Mouse (Mus musculus): ENCODE results near the gene Slc7a1. TPM values are rescaled to one million over a fixed set of nuclear protein-coding genes. Genes with fewer than 3 reads are reported as not detected.
"Not testable (repeated sequence)": the region's sequence is repeated elsewhere in the genome, so short reads cannot be mapped to it uniquely, and the experiment has no call there.

Gene Slc7a1
- polyA plus RNA-seq, 1 experiment from 2014 or later, result 45.2 TPM

DNA sequence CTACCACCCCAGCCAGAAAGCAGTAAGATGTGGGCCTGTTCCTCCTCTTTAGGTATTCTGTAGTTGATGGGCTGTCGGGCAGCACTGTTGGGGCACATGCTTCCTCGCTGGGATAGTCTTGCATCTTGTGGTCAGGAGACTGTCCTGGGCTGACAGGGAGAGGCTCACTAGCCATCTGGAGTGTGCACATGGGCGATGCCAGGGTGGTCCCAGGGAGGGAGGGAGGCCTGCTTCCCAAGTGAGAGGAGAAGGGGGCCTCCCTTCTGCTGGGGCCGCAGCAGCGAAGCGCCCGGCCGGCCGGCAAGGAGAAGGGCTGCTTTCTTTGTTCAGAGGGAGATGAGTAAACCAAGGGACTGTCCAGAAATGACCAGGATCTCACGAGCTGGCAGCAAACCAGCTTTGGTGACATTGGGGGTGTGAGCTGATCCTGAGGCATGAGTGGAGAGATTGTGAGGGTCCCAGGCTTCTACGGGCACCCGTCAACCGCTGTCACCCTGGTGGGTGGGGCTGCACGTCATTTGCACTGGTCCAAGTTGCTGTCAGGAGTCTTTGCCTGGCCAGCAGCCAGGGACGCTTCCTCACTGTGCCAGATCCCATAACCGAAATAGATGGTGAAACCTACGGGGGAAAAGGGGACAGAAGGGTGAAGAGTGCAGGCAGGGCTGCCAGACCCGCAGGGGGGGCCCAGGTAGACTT is 67.6 kb downstream of the Slc7a1 start:
- ATAC-seq (replicated peaks), result peak; percentile 28
- H3K4me1 ChIP-seq, result no peaks in the 10 kb centered on the region
- no peaks in the 10 kb centered on the region for H3K36me3 ChIP-seq (replicated peaks)
- WGBS, result 85% methylated on average over 18 of the region's 18 CpGs
- no peak overlapping the region for H3K27ac ChIP-seq
- H3K9me3 ChIP-seq, result no peaks in the 10 kb centered on the region
- no peak overlapping the region for H3K9ac ChIP-seq
- H3K27me3 ChIP-seq (replicated peaks), result no peaks in the 10 kb centered on the region
- H3K4me3 ChIP-seq, result no peak overlapping the region
- H3K4me2 ChIP-seq, result no peak overlapping the region

DNA sequence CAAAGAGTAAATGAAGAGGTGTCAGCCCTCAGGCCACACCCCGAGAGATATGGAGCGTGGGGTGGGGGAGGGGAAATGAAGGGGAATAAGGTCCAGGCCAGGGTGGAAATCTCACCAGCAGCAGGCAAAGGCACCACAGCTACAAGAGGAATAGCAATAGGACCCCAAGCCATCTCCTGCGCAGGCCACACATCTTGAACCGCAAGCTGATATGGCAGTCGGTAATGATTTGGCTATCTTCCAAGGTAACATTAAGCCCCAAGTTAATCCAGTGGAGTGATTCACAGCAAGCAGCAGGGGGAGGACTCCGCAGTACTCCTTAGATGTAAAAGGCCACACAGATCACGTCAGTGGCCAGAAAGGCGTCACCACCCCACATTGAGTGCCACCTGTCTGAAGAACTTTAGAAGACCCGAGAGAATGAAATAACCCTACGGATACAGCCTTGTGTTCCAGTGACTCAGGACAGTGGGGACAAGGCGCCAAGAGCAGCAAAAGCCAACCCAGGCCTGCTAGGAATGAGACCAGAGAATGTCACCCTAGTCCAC is 68.4 kb downstream of the Slc7a1 start:
- H3K36me3 ChIP-seq (replicated peaks), result no peaks in the 10 kb centered on the region
- 75% methylated on average over 11 of the region's 11 CpGs for WGBS
- no peaks in the 10 kb centered on the region for H3K9me3 ChIP-seq
- no peaks in the 10 kb centered on the region for H3K4me1 ChIP-seq
- no peak for ATAC-seq (replicated peaks)
- no peak overlapping the region for H3K4me2 ChIP-seq
- no peak overlapping the region for H3K27ac ChIP-seq
- no peak overlapping the region for H3K4me3 ChIP-seq
- H3K9ac ChIP-seq, result no peak overlapping the region
- H3K27me3 ChIP-seq (replicated peaks), result no peaks in the 10 kb centered on the region

DNA sequence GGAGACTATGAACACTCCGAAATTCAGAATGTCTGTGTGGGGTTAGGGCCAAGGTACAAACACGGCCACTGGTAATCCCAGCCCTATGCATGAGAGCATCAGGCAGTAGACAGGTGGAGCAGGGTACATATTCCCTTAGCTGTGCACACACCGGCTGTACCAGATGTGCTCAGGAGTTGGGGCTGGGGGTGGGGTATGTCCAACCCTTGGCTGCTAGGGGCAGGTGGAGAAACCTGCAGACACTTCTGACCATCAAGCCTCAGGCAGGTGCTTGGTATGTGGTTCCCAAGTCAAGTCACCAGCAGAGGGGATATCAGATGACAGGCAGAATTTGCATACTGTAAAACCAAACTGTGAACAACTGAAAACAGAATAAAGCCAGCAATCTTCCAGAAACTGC is 70.7 kb downstream of the Slc7a1 start:
- Histone ChIP-seq H3K4me2 (no peak overlapping the region), H3K4me1 (no peaks in the 10 kb centered on the region), H3K4me3 (no peak overlapping the region), H3K27me3 (replicated peaks) (no peaks in the 10 kb centered on the region), H3K9ac (no peak overlapping the region), H3K27ac (no peak overlapping the region), H3K9me3 (no peaks in the 10 kb centered on the region), H3K36me3 (replicated peaks) (no peaks in the 10 kb centered on the region)
- WGBS, result 98% methylated on average over 3 of the region's 3 CpGs
- ATAC-seq (replicated peaks), result no peak

DNA sequence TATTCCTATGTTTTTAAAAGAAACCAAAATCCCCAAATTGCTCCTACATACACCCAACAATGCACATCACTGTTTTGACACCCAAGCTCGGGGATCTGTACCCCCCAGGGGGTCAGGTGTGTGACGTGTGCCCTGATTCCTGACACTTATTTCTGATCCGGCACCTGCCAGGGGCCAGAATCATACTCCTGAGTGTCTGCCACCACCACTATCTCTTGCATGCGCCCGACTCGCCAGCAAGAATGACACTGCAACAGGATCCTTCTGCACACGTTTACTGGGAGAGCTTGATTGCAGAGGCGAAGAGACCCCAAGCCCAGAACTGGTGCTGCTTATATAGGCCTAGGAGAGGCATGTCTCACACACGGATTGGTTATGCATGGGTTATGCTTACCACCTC is 73.4 kb downstream of the Slc7a1 start:
- H3K27ac ChIP-seq; H3K4me1 ChIP-seq; H3K9me3 ChIP-seq; H3K4me2 ChIP-seq; H3K9ac ChIP-seq; H3K27me3 ChIP-seq (replicated peaks); ATAC-seq (replicated peaks); H3K4me3 ChIP-seq; H3K36me3 ChIP-seq (replicated peaks): not testable (repeated sequence)
- 94% methylated on average over 9 of the region's 9 CpGs for WGBS

DNA sequence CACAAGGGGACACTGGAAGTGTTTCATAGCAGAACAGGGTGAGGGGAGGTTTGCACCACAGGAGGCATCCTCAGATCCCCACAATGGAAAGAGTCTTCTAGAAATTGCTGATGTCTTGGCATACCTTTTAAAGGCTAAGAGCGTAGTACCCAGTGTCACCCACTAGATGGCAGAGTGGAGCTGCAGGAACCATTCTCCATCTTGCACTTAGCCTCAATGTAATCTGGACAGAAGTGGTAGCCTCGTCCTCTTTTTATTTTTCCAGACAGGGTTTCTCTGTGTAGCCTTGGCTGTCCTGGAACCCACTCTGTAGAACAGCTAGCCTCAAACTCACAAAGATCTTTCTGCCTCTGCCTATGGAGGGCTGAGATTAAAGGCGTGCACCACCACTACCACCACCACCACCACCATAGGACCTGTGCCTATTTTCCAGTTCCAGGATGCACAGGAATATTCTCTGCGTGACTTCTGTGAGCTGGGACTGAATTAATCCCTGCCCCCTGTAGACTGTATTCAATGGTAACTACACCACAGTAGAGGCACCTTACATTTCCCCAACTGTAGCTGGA is 74.3 kb downstream of the Slc7a1 start:
- ATAC-seq (replicated peaks), result 0 out of 2 replicates have a peak, but pooled peaks have one; percentile 20
- H3K4me2 ChIP-seq, result no peak overlapping the region
- no peak overlapping the region for H3K4me3 ChIP-seq
- H3K27me3 ChIP-seq (replicated peaks), result no peaks in the 10 kb centered on the region
- H3K9ac ChIP-seq, result no peak overlapping the region
- H3K9me3 ChIP-seq, result no peaks in the 10 kb centered on the region
- no peaks in the 10 kb centered on the region for H3K4me1 ChIP-seq
- no peak overlapping the region for H3K27ac ChIP-seq
- H3K36me3 ChIP-seq (replicated peaks), result no peaks in the 10 kb centered on the region
- 50% methylated on average over 4 of the region's 4 CpGs for WGBS

DNA sequence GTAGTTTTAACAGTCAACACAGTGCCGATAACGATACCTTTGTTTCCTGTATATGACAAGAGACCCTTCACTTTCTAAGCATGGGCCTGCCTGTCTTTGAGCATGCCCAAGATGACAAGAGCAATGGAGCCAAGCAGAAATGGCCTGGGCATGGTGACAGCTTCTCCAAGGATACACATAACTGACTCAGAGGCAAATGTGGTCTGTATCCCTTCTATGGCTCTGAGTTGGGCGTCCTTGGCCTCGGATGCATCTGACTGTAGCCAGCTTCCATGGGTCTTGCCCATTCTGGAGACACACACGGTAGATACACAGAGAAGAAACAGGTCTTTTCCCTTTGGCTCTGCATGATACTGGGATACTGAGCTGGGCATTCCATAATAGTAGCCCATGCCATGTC is 84.8 kb downstream of the Slc7a1 start:
- Histone ChIP-seq H3K27me3 (replicated peaks) (no peaks in the 10 kb centered on the region), H3K9me3 (no peaks in the 10 kb centered on the region), H3K4me3 (no peak overlapping the region), H3K9ac (no peak overlapping the region), H3K4me1 (no peaks in the 10 kb centered on the region), H3K36me3 (replicated peaks) (peaks cover 9% of the 10 kb centered on the region; the same call in 1 of the 2 replicates), H3K27ac (no peak overlapping the region), H3K4me2 (no peak overlapping the region)
- no peak for ATAC-seq (replicated peaks)
- WGBS, result 92% methylated on average over 5 of the region's 5 CpGs

DNA sequence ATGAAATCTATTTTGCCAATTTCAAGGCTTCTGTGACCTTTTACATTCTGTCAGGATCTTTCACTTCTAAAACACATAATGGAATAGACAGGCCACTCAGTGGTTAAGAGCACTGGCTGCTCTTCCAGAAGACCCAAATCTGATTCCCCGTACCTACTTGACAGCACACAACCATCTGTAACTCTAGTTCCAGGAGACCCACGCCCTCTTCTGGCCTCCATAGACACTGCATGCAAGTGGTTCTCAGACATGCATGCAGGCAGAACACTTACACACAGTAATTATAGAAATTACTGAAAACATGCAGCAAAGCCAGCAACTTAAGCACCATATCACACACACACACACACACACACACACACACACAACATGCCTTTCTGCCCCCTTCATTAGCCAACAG is 87.3 kb downstream of the Slc7a1 start:
- H3K36me3 ChIP-seq (replicated peaks), result peaks cover 9% of the 10 kb centered on the region; the same call in 1 of the 2 replicates
- no peaks in the 10 kb centered on the region for H3K9me3 ChIP-seq
- no peak overlapping the region for H3K27ac ChIP-seq
- no peak overlapping the region for H3K9ac ChIP-seq
- WGBS, result 66% methylated on average over 2 of the region's 2 CpGs
- H3K4me2 ChIP-seq, result no peak overlapping the region
- no peaks in the 10 kb centered on the region for H3K27me3 ChIP-seq (replicated peaks)
- no peak overlapping the region for H3K4me3 ChIP-seq
- no peaks in the 10 kb centered on the region for H3K4me1 ChIP-seq
- ATAC-seq (replicated peaks), result no peak

DNA sequence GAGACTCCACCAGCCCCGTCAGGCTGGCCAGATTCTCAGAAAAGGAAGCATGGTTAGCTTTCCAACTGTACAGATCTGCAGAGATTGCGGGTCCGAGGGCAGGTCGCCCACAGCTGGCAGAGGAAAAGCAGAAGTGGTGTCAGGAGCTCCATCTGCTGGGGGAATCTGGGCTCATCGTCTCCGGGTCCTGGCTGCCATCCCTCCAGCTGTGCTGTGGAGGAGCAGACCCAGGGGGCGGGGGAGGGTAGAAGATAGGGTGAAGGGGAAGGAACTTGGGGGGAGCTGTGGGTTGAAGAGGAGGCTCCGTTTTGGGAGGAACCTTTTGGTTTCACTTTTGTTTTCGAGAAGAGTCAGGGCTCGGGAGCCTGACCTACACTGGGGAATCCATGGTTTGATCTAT is 88.9 kb downstream of the Slc7a1 start:
- Histone ChIP-seq H3K9me3 (no peaks in the 10 kb centered on the region), H3K4me1 (no peaks in the 10 kb centered on the region), H3K27me3 (replicated peaks) (no peaks in the 10 kb centered on the region), H3K27ac (no peak overlapping the region), H3K36me3 (replicated peaks) (peaks cover 15% of the 10 kb centered on the region), H3K4me2 (no peak overlapping the region), H3K9ac (no peak overlapping the region), H3K4me3 (no peak overlapping the region)
- WGBS, result 73% methylated on average over 10 of the region's 10 CpGs
- ATAC-seq (replicated peaks), result no peak

DNA sequence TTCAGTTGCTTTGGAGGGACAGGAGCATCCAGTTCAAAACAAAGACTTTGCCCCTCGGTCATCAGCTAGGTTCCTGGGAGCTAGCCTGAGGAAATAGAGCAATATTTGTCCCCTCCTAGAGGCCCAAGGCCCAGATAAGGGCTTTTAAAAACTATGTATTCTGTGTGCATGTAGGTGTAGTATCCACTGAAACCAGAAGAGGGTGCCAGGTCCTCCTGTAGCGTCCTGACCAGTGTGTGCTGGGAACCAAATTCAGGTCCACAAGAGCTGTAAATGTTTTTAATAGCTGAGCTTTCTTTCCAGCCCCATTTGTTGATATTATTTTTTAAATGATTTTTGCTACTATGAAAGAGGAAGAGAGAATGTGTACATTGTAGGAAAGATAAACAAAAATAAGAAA is 95.6 kb downstream of the Slc7a1 start:
- H3K4me1 ChIP-seq, result no peaks in the 10 kb centered on the region
- H3K4me3 ChIP-seq, result no peak overlapping the region
- no peaks in the 10 kb centered on the region for H3K9me3 ChIP-seq
- H3K27ac ChIP-seq, result no peak overlapping the region
- no peak overlapping the region for H3K9ac ChIP-seq
- ATAC-seq (replicated peaks), result no peak
- WGBS, result 91% methylated on average over 2 of the region's 2 CpGs
- no peaks in the 10 kb centered on the region for H3K27me3 ChIP-seq (replicated peaks)
- H3K36me3 ChIP-seq (replicated peaks), result peaks cover 19% of the 10 kb centered on the region
- H3K4me2 ChIP-seq, result no peak overlapping the region

DNA sequence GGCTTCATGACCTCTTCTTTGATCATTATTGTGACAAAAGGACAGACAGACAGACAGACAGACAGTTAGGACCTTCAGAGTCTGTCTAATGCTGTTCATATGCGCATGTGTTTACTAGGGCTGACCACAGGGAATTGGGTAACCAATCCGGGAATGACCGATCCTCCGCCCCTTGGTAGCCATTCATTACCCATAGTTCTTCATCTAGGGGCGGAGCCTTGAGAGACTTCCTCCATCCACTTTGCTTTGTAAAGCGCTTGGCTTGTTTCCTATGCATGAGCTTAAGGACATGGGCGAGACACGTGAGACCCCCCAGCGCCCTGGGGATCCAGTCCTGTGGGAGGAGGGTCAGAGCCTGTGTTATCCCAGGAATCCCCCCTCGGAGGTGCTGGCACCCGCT is 96.7 kb downstream of the Slc7a1 start:
- H3K4me2 ChIP-seq, result no peak overlapping the region
- no peaks in the 10 kb centered on the region for H3K27me3 ChIP-seq (replicated peaks)
- ATAC-seq (replicated peaks), result no peak; the same call in 1 of the 2 replicates
- H3K27ac ChIP-seq, result no peak overlapping the region
- 0 out of 2 replicates have a peak overlapping the region, but pooled peaks have one; percentile 3 for H3K4me3 ChIP-seq
- no peaks in the 10 kb centered on the region for H3K9me3 ChIP-seq
- H3K4me1 ChIP-seq, result no peaks in the 10 kb centered on the region
- WGBS, result 81% methylated on average over 11 of the region's 11 CpGs
- H3K9ac ChIP-seq, result no peak overlapping the region
- H3K36me3 ChIP-seq (replicated peaks), result peaks cover 19% of the 10 kb centered on the region

DNA sequence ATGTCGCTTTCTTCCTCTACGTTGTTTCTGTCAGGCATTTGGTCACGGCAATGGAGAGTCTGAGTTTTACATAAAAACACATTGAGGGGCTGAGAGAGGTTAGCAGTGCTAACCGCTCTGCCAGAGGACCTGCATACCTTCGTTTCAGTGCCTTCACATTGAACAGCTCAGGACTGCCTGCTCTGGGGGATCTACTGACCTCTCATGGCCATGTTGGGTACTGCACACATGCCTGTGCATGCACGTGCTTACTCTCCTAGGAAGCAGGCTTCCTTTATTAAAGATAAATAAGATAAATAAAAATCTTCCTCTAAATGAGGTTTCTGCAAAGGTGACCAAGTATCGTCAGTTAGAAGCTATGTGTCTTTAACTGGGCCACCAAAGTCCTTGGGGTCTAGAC is 106.4 kb downstream of the Slc7a1 start:
- H3K4me2 ChIP-seq, result no peak overlapping the region
- H3K9me3 ChIP-seq, result no peaks in the 10 kb centered on the region
- no peaks in the 10 kb centered on the region for H3K4me1 ChIP-seq
- no peak overlapping the region for H3K27ac ChIP-seq
- no peak for ATAC-seq (replicated peaks)
- WGBS, result 88% methylated on average over 7 of the region's 7 CpGs
- no peak overlapping the region for H3K4me3 ChIP-seq
- H3K36me3 ChIP-seq (replicated peaks), result peaks cover 18% of the 10 kb centered on the region
- no peak overlapping the region for H3K9ac ChIP-seq
- no peaks in the 10 kb centered on the region for H3K27me3 ChIP-seq (replicated peaks)

DNA sequence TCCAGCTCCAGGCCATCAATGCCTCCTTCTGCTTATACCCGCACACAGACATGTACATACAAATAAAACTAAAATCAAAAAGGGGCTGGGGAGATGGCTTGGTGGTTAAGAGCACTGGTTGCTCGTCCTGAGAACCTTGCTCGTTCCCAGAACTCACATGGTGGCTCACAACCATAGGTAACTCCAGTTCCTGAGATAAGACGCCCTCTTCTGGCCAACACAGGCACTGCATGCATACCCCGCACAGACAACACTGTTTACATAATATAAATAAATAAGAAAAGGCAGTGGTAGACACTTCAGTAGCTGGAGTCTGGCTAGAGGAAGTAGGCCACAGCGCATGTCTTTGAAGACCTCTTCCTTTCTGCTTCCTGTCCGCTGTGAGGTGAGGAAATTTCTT is 106.8 kb downstream of the Slc7a1 start:
- H3K27me3 ChIP-seq (replicated peaks), result no peaks in the 10 kb centered on the region
- ATAC-seq (replicated peaks), result no peak
- H3K4me1 ChIP-seq, result no peaks in the 10 kb centered on the region
- no peak overlapping the region for H3K9ac ChIP-seq
- H3K4me2 ChIP-seq, result no peak overlapping the region
- H3K36me3 ChIP-seq (replicated peaks), result peaks cover 18% of the 10 kb centered on the region
- H3K27ac ChIP-seq, result no peak overlapping the region
- H3K4me3 ChIP-seq, result no peak overlapping the region
- WGBS, result 80% methylated on average over 7 of the region's 7 CpGs
- H3K9me3 ChIP-seq, result no peaks in the 10 kb centered on the region

DNA sequence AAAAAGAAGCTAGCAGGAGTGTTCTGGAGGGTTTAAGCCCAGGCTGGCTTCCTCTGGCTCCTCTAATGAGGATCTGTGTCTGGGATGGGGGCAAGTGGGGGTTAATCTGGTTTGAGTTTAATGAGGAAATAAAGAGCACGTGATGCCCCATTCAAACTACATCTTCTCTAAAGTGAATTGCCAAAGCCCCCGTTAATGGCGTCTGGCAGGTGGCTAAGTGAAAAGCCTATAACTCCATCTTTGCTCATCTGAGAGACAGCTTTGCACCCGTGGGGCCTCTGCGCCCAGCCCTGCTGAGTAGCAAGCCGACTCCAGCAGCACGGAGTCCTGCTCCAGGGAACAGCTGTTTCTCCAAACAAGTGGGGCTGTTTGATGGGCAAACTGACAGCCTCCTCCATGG is 109.8 kb downstream of the Slc7a1 start:
- Histone ChIP-seq H3K4me2 (no peak overlapping the region), H3K9ac (no peak overlapping the region), H3K27ac (no peak overlapping the region), H3K36me3 (replicated peaks) (peaks cover 15% of the 10 kb centered on the region), H3K4me3 (no peak overlapping the region), H3K4me1 (no peaks in the 10 kb centered on the region), H3K27me3 (replicated peaks) (no peaks in the 10 kb centered on the region), H3K9me3 (no peaks in the 10 kb centered on the region)
- WGBS, result 60% methylated on average over 7 of the region's 7 CpGs
- ATAC-seq (replicated peaks), result no peak
